Mouse (Mus musculus) liver, embryonic 14.5 days (tissue): ENCODE measurements around the gene Tmem114. TPM values are rescaled to one million over a fixed set of nuclear protein-coding genes. Genes with fewer than 3 reads are reported as not detected.

Experiments
- ATAC-seq: fragments of 200-750 bp; cut with Nextera tagmentation; 2 replicates; pipeline ENCODE4 v1.8.0; 2017; ENCODE audit warnings: moderate number of reproducible peaks, mild to moderate bottlenecking, moderate library complexity; ENCODE audit not compliant: insufficient read depth
- DNase-seq, 3 experiments: peaks; one replicate each; pipeline ENCODE4 v3.0.0-alpha.2; 2012 to 2013; ENCODE audit warnings: low read depth in 3 of 3, low spot score in 3 of 3
- H3K27ac ChIP-seq: fragments of 300-500 bp; sonication (generic); 2 replicates; pipeline ENCODE4 v1.5.1; 2014; ENCODE audit warnings: moderate library complexity, mild to moderate bottlenecking, control low read depth, inconsistent platforms
- H3K27me3 ChIP-seq: fragments of 300-500 bp; sonication (generic); 2 replicates; pipeline ENCODE4 v1.6.1; 2014; ENCODE audit warnings: mild to moderate bottlenecking, low read length, moderate library complexity; ENCODE audit not compliant: control insufficient read depth, insufficient read depth
- H3K36me3 ChIP-seq: fragments of 300-500 bp; sonication (generic); replicated peaks from 2 replicates; pipeline ENCODE4 v1.6.1; 2014; ENCODE audit warnings: low read depth; ENCODE audit not compliant: control insufficient read depth, insufficient read depth
- H3K4me1 ChIP-seq, 2 experiments: fragments of 200-500 bp in 1 of 2; fragments of 300-500 bp in 1 of 2; sonication (generic) in 1 of 2; replicated peaks; 2 replicates each; pipeline ENCODE4 v1.6.1; 2012 to 2014; ENCODE audit warnings: antibody characterized with exemption in 1 of 2, inconsistent platforms in 1 of 2, low read length in 1 of 2; ENCODE audit not compliant: control insufficient read depth in 2 of 2, insufficient read depth in 2 of 2
- H3K4me2 ChIP-seq: fragments of 300-500 bp; sonication (generic); 2 replicates; pipeline ENCODE4 v1.6.1; 2014; ENCODE audit warnings: low read depth, mild to moderate bottlenecking, control low read depth, moderate library complexity
- H3K4me3 ChIP-seq, 2 experiments: fragments of 200-500 bp in 1 of 2; fragments of 300-500 bp in 1 of 2; sonication (generic) in 1 of 2; 2 replicates each; pipeline ENCODE4 v1.5.1; 2012 to 2014; ENCODE audit warnings: low read depth in 2 of 2, low read length in 2 of 2, mild to moderate bottlenecking in 2 of 2, control low read depth in 1 of 2, inconsistent platforms in 1 of 2, moderate library complexity in 1 of 2; ENCODE audit not compliant: insufficient read depth in 1 of 2
- H3K9ac ChIP-seq: fragments of 300-500 bp; sonication (generic); replicated peaks from 2 replicates; pipeline ENCODE4 v1.6.1; 2014; ENCODE audit warnings: mild to moderate bottlenecking, control low read depth, moderate library complexity
- H3K9me3 ChIP-seq: fragments of 300-500 bp; sonication (generic); 2 replicates; pipeline ENCODE4 v1.6.1; 2016; ENCODE audit warnings: low read length, mixed read lengths; ENCODE audit not compliant: control insufficient read depth
- CTCF ChIP-seq: IDR thresholded peaks from 2 replicates; pipeline ENCODE4 v1.5.1; 2016; ENCODE audit warnings: antibody characterized with exemption, low read depth, control low read depth
- EP300 ChIP-seq: IDR thresholded peaks from 2 replicates; pipeline ENCODE4 v1.6.1; 2016; ENCODE audit warnings: antibody characterized with exemption, low read depth
- WGBS: fragments of 180-500 bp; shearing (Covaris S2); extraction: QIAGEN DNeasy Blood & Tissue Kit; methylation state at CpG from one replicate; pipeline ENCODE4 v1.1.7; 2014; ENCODE audit not compliant: insufficient replicate concordance; 5-methylcytosine and 5-hydroxymethylcytosine counted together
- polyA plus RNA-seq, 2 experiments: library from polyadenylated mRNA; depleted of rRNA in 1 of 2; stranded (reverse) in 1 of 2; unstranded in 1 of 2; fragments of >200 nt; fragmentation: Nextera tagmentation in 1 of 2; extraction: Ambion mirVana in 1 of 2; gene quantifications; 2 replicates each; pipeline versions ENCODE4 v1.2.1 to v1.2.3; 2012 to 2014

Tmem114 gene
- polyA plus RNA-seq, 2 experiments: 0.02 TPM; not detected in 1

DNA sequence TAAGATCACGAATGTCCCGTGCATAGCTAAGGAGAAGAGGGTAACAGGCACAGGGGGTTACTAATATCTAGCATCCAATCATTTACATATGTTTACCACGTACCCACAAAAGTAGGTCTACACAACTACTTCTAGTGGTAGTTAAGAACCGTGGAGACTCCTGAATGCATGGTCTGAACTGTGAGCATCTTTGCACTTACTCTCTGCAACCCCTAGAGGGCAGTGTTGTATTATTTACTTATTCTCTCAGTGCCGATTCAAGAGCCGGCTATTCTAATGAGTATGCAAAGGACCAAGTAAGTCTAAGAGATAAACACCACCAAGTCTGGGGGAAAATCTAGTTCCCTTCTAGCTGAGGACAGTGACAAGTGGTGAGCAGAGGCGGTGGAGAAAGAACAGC is 12.7 kb downstream of the Tmem114 start:
- DNase-seq (peak; percentile 29 to 48 (median 47)), ATAC-seq (0 out of 2 replicates have a peak, but pooled peaks have one; percentile 39)
- 7% methylated on average over 7 of the region's 7 CpGs for WGBS
- TF ChIP-seq CTCF (peak; percentile 78), EP300 (no peak)
- no peaks in the 10 kb centered on the region for H3K36me3 ChIP-seq
- no peak overlapping the region for H3K27ac ChIP-seq
- no peak overlapping the region for H3K9ac ChIP-seq
- no peaks in the 10 kb centered on the region; the same call in 1 of the 2 replicates for H3K27me3 ChIP-seq
- no peak overlapping the region for H3K4me2 ChIP-seq
- H3K9me3 ChIP-seq: no peaks in the 10 kb centered on the region
- H3K4me1 ChIP-seq: no peaks in the 10 kb centered on the region
- H3K4me3 ChIP-seq: no peak overlapping the region

DNA sequence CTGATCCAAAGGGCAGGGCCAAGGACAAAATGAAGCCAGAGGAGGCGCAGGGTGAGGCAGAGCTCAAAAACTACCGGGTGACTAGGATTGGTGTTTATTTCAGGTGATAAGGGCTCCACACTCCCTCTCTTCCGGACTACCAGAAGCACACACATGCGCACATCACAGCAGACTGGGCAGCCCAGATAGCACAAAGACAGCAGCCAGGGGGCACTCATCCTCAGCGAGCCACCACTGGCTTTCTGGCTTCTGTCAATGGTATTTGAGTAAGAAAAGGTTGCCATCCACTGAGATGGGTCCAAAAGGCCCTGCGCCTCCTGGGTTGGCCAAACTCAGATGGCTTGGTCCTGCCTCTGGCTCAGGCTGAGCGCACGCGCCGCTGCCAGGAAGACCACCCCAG is 15.7 kb downstream of the Tmem114 start:
- DNase-seq (peak in 2 of 3 experiments; percentile 2 to 17), ATAC-seq (no peak)
- no peaks in the 10 kb centered on the region for H3K4me1 ChIP-seq
- no peak overlapping the region for H3K4me2 ChIP-seq
- no peak overlapping the region for H3K9ac ChIP-seq
- no peaks in the 10 kb centered on the region for H3K9me3 ChIP-seq
- H3K27me3 ChIP-seq: no peaks in the 10 kb centered on the region; the same call in 1 of the 2 replicates
- no peak overlapping the region for H3K27ac ChIP-seq
- 30% methylated on average over 10 of the region's 10 CpGs for WGBS
- no peak for TF ChIP-seq EP300
- TF ChIP-seq CTCF: peak; percentile 58
- no peaks in the 10 kb centered on the region for H3K36me3 ChIP-seq
- H3K4me3 ChIP-seq: no peak overlapping the region

DNA sequence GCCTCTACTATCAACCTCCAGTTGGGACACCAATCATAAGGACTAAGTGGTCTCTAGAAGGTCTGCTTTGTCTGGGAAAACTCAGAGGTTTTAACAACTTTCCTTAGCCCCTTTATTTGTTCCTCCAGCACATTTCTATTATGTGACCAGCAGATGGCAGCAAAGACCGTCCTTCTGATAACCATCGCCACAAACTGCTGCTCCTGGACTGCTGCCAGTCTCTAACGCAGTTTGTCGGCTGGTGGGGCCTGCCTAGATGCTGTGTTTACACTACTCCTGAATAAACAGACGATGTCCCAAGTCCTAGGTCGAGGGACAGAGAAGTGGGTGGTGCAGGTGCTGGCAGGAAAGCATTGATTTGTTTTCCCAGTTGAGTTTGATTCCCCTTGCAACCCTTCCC is 18.2 kb downstream of the Tmem114 start:
- DNase-seq (peak; percentile 50 to 51 (median 50)), ATAC-seq (peak; percentile 75)
- TF ChIP-seq EP300 (no peak), CTCF (peak; percentile 82)
- Histone ChIP-seq H3K9ac (no peak overlapping the region), H3K4me3 (no peak overlapping the region), H3K9me3 (no peaks in the 10 kb centered on the region), H3K4me1 (no peaks in the 10 kb centered on the region), H3K36me3 (no peaks in the 10 kb centered on the region), H3K27me3 (no peaks in the 10 kb centered on the region), H3K27ac (no peak overlapping the region), H3K4me2 (no peak overlapping the region)
- WGBS: 0% methylated on average over 6 of the region's 6 CpGs

DNA sequence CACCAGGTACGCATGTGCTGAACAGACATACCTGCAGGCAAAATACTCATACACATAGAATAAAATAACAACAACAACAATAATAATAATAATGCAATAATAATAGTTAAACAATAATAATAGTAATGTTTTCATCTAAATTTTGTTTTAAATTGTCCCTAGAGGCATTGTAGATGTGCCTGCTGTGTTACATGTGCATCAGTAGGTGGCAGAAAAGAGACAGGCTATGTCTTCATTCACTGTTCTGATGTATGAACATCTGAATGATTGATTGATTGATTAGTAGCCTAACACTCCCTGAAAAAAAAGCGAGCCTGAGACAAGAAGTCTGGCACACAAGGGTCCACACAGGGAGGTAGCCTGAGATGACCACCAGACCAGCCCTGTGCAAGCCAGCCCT is 22.3 kb downstream of the Tmem114 start:
- ATAC-seq (no peak), DNase-seq (no peak)
- no peaks in the 10 kb centered on the region for H3K27me3 ChIP-seq
- 59% methylated on average over 2 of the region's 2 CpGs for WGBS
- no peaks in the 10 kb centered on the region for H3K4me1 ChIP-seq
- no peak overlapping the region for H3K27ac ChIP-seq
- no peaks in the 10 kb centered on the region for H3K9me3 ChIP-seq
- no peak overlapping the region for H3K4me3 ChIP-seq
- no peak overlapping the region for H3K9ac ChIP-seq
- TF ChIP-seq CTCF (no peak), EP300 (no peak)
- H3K36me3 ChIP-seq: no peaks in the 10 kb centered on the region
- no peak overlapping the region for H3K4me2 ChIP-seq

DNA sequence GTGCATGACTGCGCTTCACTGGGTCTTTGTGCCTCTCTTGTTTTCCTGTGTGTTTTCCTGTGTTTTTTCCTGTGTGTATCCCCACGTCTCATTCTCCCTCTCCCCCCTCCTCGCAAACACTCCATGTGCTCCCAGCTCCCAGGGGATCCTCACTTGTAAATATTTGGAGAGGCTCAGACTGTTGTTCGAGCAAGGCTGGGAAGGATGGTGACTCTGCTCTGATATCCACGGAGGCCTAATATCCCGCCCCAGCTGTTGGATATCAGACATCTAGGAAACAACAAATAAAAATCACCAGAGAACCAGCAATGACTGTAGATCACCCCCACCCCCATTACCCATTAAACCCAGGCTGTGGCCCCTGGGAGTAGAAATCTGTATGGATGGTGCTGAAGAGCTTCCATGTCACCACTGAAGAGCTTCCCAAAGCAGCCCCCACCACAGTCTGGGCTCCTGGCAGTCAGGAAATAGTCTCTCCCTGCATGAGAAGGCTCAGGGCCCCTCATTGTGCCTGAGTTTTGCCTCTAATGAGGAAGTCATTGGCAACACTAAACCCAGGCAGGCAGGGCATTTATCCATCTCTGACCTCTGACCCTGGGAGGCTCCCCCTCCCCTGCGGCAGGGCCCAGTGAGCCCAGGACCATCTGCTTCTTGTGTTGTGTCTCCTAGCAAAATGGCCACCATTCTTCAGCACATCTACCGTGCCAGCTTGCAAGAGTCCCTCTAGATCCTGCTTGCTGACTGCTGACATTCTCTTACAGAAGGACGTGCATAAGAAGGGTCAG is 23.6 kb downstream of the Tmem114 start:
- 40% methylated on average over 9 of the region's 9 CpGs for WGBS

More for the DNA sequence above, 23.6 kb downstream of the Tmem114 start:
- no peak overlapping the region for H3K27ac ChIP-seq
- H3K9me3 ChIP-seq: no peaks in the 10 kb centered on the region
- H3K27me3 ChIP-seq: no peaks in the 10 kb centered on the region
- ATAC-seq (no peak), DNase-seq (no peak)
- no peaks in the 10 kb centered on the region for H3K36me3 ChIP-seq
- H3K4me1 ChIP-seq: no peaks in the 10 kb centered on the region
- no peak overlapping the region for H3K9ac ChIP-seq
- H3K4me2 ChIP-seq: no peak overlapping the region
- TF ChIP-seq EP300 (no peak), CTCF (no peak)
- no peak overlapping the region for H3K4me3 ChIP-seq
